In genomic region chr19:47049840-47050239, GRCm38 (mm10) we compare ENCODE assay signal across 8 mouse cellular contexts. TPM values are rescaled to one million over a fixed set of nuclear protein-coding genes. Genes with fewer than 3 reads are reported as not detected.
DNase-seq lines count a peak whose midpoint lies in the region; ATAC-seq and TF ChIP-seq lines count a peak whose summit lies in the region.

No protein-coding gene starts in this region.

- no peak for ATAC-seq in liver, embryonic 12.5 days

- H3K27ac ChIP-seq in heart, embryonic 10.5 days: no peak overlapping the region; the same call in 1 of the 2 replicates
- H3K27ac ChIP-seq in forebrain, embryonic 10.5 days: peak overlapping the region; percentile 97
- H3K27ac ChIP-seq in liver, embryonic 12.5 days: peak overlapping the region; percentile 90

- no peak for TF ChIP-seq CTCF in C2C12 (IDR thresholded peaks at IDR 0.05; ENCODE audit: control insufficient read depth, insufficient read depth, insufficient read length)

- H3K27me3 ChIP-seq in heart, embryonic 10.5 days (ENCODE audit: insufficient read depth, poor library complexity, severe bottlenecking): no peaks in the 10 kb centered on the region
- H3K27me3 ChIP-seq in C2C12 (ENCODE audit: control insufficient read depth, insufficient read depth, insufficient read length): no peaks in the 10 kb centered on the region
- no peaks in the 10 kb centered on the region for H3K27me3 ChIP-seq in forebrain, embryonic 10.5 days (ENCODE audit: poor library complexity, severe bottlenecking)
- H3K27me3 ChIP-seq in liver, embryonic 12.5 days (replicated peaks): no peaks in the 10 kb centered on the region

- H3K36me3 ChIP-seq in heart, embryonic 10.5 days: peaks cover 27% of the 10 kb centered on the region
- H3K36me3 ChIP-seq in C2C12 (ENCODE audit: control insufficient read depth, insufficient read depth): peaks cover 27% of the 10 kb centered on the region
- H3K36me3 ChIP-seq in forebrain, embryonic 10.5 days (replicated peaks): peaks cover 37% of the 10 kb centered on the region
- peaks cover 32% of the 10 kb centered on the region for H3K36me3 ChIP-seq in liver, embryonic 12.5 days

- peaks cover 15% of the 10 kb centered on the region for H3K79me3 ChIP-seq in C2C12 (ENCODE audit: low read depth)

- H3K4me2 ChIP-seq in liver, embryonic 12.5 days: peak overlapping the region; percentile 98

- H3K9ac ChIP-seq in liver, embryonic 12.5 days: peak overlapping the region; percentile 89

- peak; percentile 72 for DNase-seq in heart, embryonic 10.5 days (ENCODE audit: low spot score)
- DNase-seq in heart, postnatal 4 days: no peak
- no peak for DNase-seq in forebrain, embryonic 10.5 days (ENCODE audit: extremely low spot score, low spot score)
- DNase-seq in frontal cortex, postnatal 14 days (ENCODE audit: low spot score in 2 of 2): no peak
- no peak for DNase-seq in frontal cortex, postnatal 25 days (ENCODE audit: low spot score in 2 of 2)
- no peak for DNase-seq in spleen, postnatal 10 days (ENCODE audit: low spot score in 2 of 2)

- peaks cover 13% of the 10 kb centered on the region for H3K4me1 ChIP-seq in heart, embryonic 10.5 days
- H3K4me1 ChIP-seq in forebrain, embryonic 10.5 days: peaks cover 27% of the 10 kb centered on the region
- H3K4me1 ChIP-seq in liver, embryonic 12.5 days: peaks cover 24% of the 10 kb centered on the region

- peak overlapping the region; percentile 92 for H3K4me3 ChIP-seq in heart, embryonic 10.5 days
- peak overlapping the region; percentile 56 for H3K4me3 ChIP-seq in C2C12 (ENCODE audit: insufficient read depth, poor library complexity, severe bottlenecking)
- peak overlapping the region; percentile 88 for H3K4me3 ChIP-seq in forebrain, embryonic 10.5 days
- peak overlapping the region; percentile 90 for H3K4me3 ChIP-seq in liver, embryonic 12.5 days

- no peaks in the 10 kb centered on the region for H3K9me3 ChIP-seq in heart, embryonic 10.5 days
- no peaks in the 10 kb centered on the region for H3K9me3 ChIP-seq in forebrain, embryonic 10.5 days
- no peaks in the 10 kb centered on the region for H3K9me3 ChIP-seq in liver, embryonic 12.5 days (replicated peaks)

- WGBS in heart, embryonic 10.5 days: 6% methylated on average over 7 of the region's 7 CpGs
- WGBS in forebrain, embryonic 10.5 days: 11% methylated on average over 7 of the region's 7 CpGs
- 4% methylated on average over 7 of the region's 7 CpGs for WGBS in liver, embryonic 12.5 days (ENCODE audit: insufficient replicate concordance)

- peaks cover 14% of the 10 kb centered on the region for H3K79me2 ChIP-seq in C2C12 (ENCODE audit: control insufficient read depth, insufficient read depth)

- peak overlapping the region; percentile 71 for H3ac ChIP-seq in C2C12 (ENCODE audit: control insufficient read depth, insufficient read length, low read depth)

TF ChIP-seq in C2C12, 6 proteins besides CTCF, POLR2A, EP300 and RAD21:
- TF ChIP-seq MAX (IDR thresholded peaks at IDR 0.05) (no peak), MYOD1 (IDR thresholded peaks at IDR 0.05; ENCODE audit: control insufficient read depth, insufficient read length, low read depth) (no peak), CEBPB (IDR thresholded peaks at IDR 0.05; ENCODE audit: low read depth) (no peak), FOSL1 (IDR thresholded peaks at IDR 0.05; ENCODE audit: insufficient read depth, low read length, poor library complexity, severe bottlenecking) (no peak), USF1 (IDR thresholded peaks at IDR 0.05; ENCODE audit: low read depth) (no peak), MYOG (IDR thresholded peaks at IDR 0.05; ENCODE audit: control insufficient read depth, extremely low read depth, insufficient read length) (no peak)

RNA-seq across cellular contexts. Expression of gene Pcgf6, which starts 0.9 kb away (rescaled TPM):
- 14.4 and 21.5 TPM in 2 replicates for polyA plus RNA-seq in heart, embryonic 10.5 days (2016; fragmentation: Nextera tagmentation; extraction: Ambion mirVana)
- 1 to 10 TPM; 3.9 to 4.2 TPM for total RNA-seq in heart, postnatal 4 days (2021)
- polyA plus RNA-seq in C2C12 (2012; fragmentation: generic; extraction: Trizol): 5.5 TPM
- 35.6 and 36.7 TPM in 2 replicates for polyA plus RNA-seq in forebrain, embryonic 10.5 days (2016; fragmentation: Nextera tagmentation; extraction: Ambion mirVana)
- 19.0 and 20.0 TPM in 2 replicates for polyA plus RNA-seq in liver, embryonic 12.5 days (2016; fragmentation: Nextera tagmentation; extraction: Ambion mirVana)

RNA-seq across cellular contexts. Expression of gene Taf5, which starts 17.7 kb away (rescaled TPM):
- polyA plus RNA-seq in heart, embryonic 10.5 days (2016; fragmentation: Nextera tagmentation; extraction: Ambion mirVana): 3.9 and 7.3 TPM in 2 replicates
- total RNA-seq in heart, postnatal 4 days (2021): 1 to 10 TPM; 5.1 to 5.2 TPM
- 3.6 TPM for polyA plus RNA-seq in C2C12 (2012; fragmentation: generic; extraction: Trizol)
- 7.4 and 7.5 TPM in 2 replicates for polyA plus RNA-seq in forebrain, embryonic 10.5 days (2016; fragmentation: Nextera tagmentation; extraction: Ambion mirVana)
- 9.5 and 10.1 TPM in 2 replicates for polyA plus RNA-seq in liver, embryonic 12.5 days (2016; fragmentation: Nextera tagmentation; extraction: Ambion mirVana)

RNA-seq across cellular contexts. Expression of gene Nt5c2, which starts 34.9 kb away (rescaled TPM):
- polyA plus RNA-seq in heart, embryonic 10.5 days (2016; fragmentation: Nextera tagmentation; extraction: Ambion mirVana): 71.8 and 86.3 TPM in 2 replicates
- 100 to 1,000 TPM; 147 to 157 TPM for total RNA-seq in heart, postnatal 4 days (2021)
- 18.2 TPM for polyA plus RNA-seq in C2C12 (2012; fragmentation: generic; extraction: Trizol)
- polyA plus RNA-seq in forebrain, embryonic 10.5 days (2016; fragmentation: Nextera tagmentation; extraction: Ambion mirVana): 70.5 and 71.1 TPM in 2 replicates
- 67.1 and 78.5 TPM in 2 replicates for polyA plus RNA-seq in liver, embryonic 12.5 days (2016; fragmentation: Nextera tagmentation; extraction: Ambion mirVana)

RNA-seq across cellular contexts. Expression of gene Ina, which starts 35.3 kb away (rescaled TPM):
- polyA plus RNA-seq in heart, embryonic 10.5 days (2016; fragmentation: Nextera tagmentation; extraction: Ambion mirVana): 0.15 and 0.60 TPM in 2 replicates
- total RNA-seq in heart, postnatal 4 days (2021): under 1 TPM in 1 of 2 experiments, not detected in 1; 0.16 TPM
- not detected for polyA plus RNA-seq in C2C12 (2012; fragmentation: generic; extraction: Trizol)
- polyA plus RNA-seq in forebrain, embryonic 10.5 days (2016; fragmentation: Nextera tagmentation; extraction: Ambion mirVana): 9.1 and 15.8 TPM in 2 replicates
- 0.11 and 0.12 TPM in 2 replicates for polyA plus RNA-seq in liver, embryonic 12.5 days (2016; fragmentation: Nextera tagmentation; extraction: Ambion mirVana)

RNA-seq across cellular contexts. Expression of gene Usmg5, which starts 40.6 kb away (rescaled TPM):
- 1,489 and 2,027 TPM in 2 replicates for polyA plus RNA-seq in heart, embryonic 10.5 days (2016; fragmentation: Nextera tagmentation; extraction: Ambion mirVana)
- 1,000 to 10,000 TPM; 1,795 to 1,908 TPM for total RNA-seq in heart, postnatal 4 days (2021)
- 1,106 TPM for polyA plus RNA-seq in C2C12 (2012; fragmentation: generic; extraction: Trizol)
- polyA plus RNA-seq in forebrain, embryonic 10.5 days (2016; fragmentation: Nextera tagmentation; extraction: Ambion mirVana): 1,021 and 1,042 TPM in 2 replicates
- polyA plus RNA-seq in liver, embryonic 12.5 days (2016; fragmentation: Nextera tagmentation; extraction: Ambion mirVana): 984 and 997 TPM in 2 replicates
